Mouse (Mus musculus): ENCODE results near the gene Entpd3.
"Not testable (repeated sequence)": the region's sequence is repeated elsewhere in the genome, so short reads cannot be mapped to it uniquely, and the experiment has no call there.

Entpd3 gene

DNA sequence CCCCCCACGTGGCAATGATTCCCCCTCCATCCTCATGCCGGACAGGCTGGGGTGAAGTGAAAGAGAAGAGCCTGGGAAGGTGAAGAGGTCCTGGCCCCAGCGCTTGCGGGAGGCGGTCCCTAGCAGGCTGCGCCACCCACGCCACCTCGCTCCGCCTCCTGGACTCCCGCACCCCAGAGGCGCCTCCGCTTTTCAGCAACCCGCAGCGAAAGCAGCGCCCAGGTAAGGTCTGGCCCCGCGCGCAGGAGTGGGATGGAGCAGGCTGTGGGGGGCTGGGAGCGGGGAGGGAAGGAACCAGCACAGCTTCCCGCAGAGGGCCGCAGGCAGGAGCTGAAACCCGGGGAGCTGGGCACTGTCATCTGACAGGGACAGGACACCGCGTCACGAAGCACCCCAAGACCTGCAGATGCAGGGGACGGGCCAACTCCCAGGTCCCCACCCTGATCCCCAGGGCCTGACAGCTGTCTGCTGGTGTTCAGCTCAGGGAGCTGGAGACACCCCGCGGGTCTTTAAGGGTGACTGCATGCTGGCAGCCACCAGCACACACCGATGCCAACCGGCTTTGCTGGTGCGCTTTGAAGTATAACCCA, at the start of gene Entpd3:
Entpd3 (plus strand) TSS at position 157 of the 590 bp plus-strand sequence.
- DNase-seq (ENCODE audit: low read depth), result peak; percentile 38

DNA sequence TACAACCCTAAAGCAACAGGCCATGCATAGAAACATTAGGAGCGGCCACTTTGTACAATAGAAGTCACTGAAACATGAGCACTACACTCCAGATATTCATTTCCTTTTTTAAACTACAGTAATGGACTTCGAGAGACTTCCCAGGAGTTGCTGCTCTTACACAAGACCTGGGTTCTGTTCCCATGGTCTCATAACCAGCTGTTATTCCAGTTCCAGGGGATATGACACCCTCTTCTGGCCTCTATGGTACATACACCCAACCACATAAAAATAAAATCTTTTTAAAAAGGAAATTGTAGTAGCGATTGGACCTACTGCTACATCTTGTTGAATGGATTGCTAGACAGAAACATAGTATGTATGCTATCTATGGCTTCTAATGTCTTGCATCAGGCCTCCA, 48.1 kb upstream of the Entpd3 start:
- peak; percentile 45 for DNase-seq (ENCODE audit: low read depth)

DNA sequence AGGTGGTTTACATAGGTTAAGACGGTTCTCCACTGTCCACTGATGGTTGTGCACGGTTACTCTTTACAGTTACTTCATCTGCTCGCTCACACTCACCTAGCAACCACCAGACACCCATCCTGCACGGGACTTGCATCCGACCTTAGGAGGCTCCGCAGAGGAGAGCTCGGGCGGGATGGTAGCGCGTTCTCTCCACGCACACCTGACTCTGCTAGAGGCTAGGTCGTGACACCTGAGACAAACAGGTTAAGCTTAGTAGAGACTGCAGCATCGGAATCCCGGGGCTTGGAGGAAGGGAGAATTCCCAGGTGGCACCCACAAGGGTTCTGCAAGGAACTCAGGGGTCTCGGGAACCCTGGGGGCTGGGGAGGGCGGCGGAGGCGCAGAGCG, 47.6 kb upstream of the Entpd3 start, which contains the start of gene Eif1b:
Eif1b (plus strand) TSS at position 223 of the 390 bp plus-strand sequence.
- peak; percentile 62 for DNase-seq (ENCODE audit: low read depth)

DNA sequence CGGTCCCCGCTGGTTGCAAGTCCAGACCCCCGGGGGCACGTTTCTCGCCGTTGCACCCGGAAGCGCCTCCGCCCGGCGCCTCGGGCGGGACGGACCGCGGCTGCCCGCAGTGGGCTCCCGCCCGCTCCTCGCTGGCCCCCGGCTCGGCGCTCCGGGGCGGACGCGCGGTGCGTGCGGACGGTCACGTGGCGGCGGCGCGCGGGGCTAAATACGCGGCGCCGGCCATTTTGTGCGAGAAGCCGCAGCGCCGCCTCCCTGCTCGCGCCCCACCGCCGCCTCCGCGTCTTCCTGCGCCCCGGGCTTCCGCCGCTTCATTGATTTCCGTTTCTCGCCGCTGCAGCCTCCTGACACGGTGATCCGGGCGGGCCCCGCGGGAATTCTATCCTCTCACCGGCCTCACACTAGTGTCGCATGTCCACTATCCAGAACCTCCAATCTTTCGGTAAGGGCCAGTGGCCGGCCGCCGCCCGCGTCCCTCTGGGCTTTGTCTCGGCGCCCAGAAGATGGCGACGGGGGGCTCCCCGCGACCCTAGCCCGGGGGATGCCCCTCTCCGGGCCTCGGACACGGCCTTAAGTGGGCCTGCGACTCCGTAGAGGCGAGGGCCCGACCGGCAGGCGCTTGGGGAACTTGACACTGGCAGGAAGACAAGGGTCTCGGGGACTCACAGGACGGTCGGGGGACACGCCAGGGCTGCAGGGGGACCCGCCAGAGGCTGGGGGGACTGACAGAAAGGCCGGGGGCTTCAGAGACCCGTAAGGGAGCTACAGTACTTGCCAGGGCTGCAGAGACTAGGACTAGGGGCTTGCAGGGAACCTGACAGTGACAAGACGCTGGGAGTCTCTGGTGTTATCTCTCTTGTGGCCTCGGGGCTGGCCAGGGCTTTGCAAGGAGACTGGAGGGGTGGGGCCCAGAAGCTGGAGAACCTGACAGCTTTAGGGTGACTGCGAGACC, 46.9 kb upstream of the Entpd3 start:
- peak; percentile 90 for DNase-seq (ENCODE audit: low read depth)

DNA sequence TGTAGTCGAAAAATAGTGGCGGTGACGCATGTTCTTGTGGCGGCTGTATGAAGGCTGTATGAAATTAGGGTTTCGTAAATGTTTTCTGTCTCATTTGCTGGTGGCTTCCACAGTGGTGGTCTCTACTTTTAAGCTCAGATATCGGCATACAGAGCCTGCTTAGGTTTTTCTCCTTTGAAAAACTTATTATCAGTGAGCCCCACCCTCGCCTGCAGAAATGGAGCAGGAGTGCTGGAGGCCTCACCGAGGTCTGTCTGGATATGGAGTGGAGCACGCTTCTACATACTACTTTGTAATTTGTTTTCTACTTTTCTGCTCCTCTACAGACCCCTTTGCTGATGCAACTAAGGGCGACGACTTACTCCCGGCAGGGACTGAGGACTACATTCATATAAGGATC, 45.8 kb upstream of the Entpd3 start:
- no peak for DNase-seq (ENCODE audit: low read depth)

DNA sequence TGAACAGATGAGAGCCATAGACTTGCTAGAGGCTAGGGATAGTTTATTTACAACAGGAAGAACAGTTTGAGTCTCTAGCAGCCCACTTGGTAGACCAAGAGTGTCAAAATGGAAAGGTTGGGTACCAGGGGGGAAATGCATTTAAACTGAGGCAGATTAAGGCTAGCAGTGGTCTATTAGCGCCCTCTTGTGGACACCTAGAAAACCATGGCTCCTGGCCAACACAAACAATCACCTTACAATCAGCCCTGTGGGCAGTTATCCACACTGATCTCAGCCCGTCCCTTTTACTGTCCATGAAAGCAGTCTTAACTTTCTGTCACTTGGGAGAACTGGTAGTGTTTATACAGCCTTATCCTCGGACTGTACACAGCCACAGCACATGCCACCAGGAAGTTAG, 42.9 kb upstream of the Entpd3 start:
- DNase-seq (ENCODE audit: low read depth), result peak; percentile 85

DNA sequence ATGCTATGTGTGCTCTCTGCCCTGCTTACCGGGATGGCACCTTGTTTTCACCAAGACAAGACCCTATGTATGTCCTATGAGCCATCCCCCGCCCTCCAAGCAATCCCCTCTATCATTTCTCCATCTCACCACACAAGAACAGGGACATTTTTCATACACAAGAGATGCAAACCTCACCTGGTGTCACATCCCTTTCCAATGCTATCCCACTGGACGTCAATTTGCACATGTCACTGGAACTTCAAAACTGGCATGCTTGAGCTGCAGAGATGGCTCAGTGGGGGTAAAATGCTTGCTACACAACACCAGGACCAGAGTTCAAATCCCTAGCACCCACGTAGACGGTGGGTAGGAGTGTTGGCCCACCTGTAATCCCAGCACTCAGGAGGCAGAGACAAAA, 41.6 kb upstream of the Entpd3 start:
- DNase-seq (ENCODE audit: low read depth), result no peak

DNA sequence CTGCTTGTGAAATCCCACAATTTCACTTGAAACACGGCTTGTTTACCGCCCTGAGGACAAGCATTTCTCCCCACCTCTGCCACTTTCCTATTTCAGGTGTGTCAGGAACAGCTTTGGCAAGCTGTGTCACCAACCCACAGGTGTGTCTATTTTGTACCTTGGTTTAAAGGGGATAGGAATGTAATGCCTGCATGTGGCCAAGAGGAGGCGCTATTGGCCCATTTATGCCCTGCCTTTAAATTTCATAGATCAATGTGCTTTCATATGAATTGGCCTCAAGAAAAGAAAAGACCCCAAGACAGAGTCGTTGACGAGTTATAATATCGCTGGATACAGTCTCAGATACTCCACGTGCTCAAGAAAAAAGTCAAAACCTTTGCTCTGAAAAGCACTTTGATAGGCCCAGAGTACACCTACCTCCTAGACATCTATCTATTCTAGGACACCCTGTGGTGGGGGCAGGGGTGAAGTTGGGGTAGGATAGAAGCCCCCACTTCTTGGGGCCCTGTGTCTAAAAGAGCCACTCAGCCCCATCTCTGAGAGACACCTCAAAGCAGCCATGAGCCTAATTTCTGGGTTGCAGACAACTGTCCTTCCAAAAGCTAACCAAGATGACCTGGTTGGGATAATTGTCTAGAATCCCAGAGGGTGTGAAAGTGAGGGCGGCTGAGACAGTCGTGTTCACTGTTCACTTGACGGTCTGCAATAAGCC, 38.3 kb upstream of the Entpd3 start:
- DNase-seq (ENCODE audit: low read depth), result peak; percentile 74

DNA sequence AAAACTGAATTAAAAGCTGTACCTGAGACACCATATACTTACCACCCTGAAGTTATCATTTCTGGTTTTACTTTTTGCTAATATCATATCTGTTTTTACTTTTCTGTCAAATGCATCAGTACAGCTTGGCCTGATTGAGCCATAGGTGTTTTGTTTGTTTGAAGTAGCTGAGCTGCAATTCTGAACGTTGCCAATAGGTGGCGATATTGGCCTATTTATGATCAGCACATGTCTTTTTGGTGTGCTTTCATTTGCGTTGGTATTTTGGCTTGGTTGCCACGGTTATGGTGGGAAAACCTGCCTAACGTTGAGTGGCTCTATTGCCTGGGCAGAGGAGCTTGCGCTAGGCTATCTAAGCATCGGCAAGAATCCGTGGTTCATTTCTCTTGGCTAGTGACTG, 37.6 kb upstream of the Entpd3 start:
- DNase-seq (ENCODE audit: low read depth), result peak; percentile 95

DNA sequence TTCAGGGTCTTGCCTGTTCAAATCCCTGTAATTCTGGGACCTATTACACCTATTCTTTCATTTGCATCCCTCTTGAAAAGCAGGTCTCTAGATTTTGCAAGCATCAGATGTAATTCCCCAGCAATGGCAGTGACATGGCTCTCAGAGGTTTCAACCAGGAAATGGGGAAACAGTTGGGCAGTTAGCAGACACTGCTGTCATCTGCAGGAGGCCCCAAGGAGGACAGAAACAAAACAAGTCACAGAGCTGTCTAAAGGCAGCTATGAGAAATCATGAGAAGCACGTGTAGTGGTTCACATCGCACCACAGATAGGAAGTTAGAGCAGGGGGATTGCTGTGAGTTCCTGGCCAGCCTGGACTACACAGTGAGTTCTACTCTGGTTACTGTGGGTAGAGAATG, 35.2 kb upstream of the Entpd3 start:
- DNase-seq (ENCODE audit: low read depth), result no peak

DNA sequence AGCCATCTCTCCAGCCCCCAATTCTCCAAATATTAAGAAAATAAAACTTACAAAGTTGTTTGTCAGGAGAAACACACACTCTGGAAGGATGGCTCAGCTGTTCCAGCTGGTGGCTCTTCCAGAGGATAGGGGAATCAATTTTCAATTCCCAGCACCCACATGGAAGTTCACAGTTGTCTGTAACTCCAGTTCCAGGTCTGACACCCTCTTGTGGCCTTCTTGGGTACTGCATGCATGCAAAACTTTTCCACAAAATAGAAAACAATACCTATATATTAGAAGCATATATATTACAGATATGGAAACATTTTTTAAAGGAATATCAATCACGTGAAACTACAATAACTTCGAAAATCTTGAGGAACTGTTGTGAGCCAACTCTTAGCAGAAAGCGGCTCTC, 27.8 kb upstream of the Entpd3 start:
- DNase-seq (ENCODE audit: low read depth), result peak; percentile 67

DNA sequence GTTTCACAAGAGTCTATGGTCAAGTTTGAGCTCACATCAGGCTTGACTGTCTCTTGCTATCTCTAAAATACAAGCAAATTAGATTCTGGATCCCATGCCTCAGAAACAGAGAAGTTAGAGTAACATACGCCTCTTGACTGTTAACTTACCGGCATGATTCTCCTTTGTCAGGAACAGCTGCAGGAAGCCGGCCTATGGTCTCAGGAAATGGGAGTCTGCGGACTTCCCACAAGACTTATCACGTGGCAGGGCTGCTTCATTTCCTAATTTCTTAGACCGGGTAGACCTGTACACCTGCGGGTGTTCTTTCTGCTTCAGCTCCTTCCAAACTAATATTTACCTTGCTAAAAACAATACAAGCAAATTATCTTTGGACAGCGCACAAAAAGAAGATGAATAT, 22.9 kb upstream of the Entpd3 start:
- DNase-seq (ENCODE audit: low read depth), result no peak

DNA sequence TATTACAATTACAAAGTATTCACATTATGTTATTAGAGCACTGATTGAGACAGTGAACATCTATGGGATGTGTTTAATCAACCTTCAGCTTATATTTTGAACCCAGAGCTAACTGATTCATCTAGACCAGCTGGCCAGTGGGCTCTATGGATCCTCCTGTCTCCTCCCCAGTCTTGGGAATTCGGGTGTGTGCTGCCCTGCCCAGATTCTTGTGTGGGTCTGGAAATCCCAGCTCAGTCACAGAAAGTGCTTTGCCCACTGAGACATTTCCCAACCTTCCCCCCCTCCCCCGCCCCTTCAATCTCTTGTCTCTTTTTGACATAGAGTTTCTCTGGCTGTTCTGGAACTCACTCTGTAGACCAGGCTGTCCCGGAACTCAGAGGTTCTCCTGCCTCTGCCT, 20.7 kb upstream of the Entpd3 start:
- no peak for DNase-seq (ENCODE audit: low read depth)

DNA sequence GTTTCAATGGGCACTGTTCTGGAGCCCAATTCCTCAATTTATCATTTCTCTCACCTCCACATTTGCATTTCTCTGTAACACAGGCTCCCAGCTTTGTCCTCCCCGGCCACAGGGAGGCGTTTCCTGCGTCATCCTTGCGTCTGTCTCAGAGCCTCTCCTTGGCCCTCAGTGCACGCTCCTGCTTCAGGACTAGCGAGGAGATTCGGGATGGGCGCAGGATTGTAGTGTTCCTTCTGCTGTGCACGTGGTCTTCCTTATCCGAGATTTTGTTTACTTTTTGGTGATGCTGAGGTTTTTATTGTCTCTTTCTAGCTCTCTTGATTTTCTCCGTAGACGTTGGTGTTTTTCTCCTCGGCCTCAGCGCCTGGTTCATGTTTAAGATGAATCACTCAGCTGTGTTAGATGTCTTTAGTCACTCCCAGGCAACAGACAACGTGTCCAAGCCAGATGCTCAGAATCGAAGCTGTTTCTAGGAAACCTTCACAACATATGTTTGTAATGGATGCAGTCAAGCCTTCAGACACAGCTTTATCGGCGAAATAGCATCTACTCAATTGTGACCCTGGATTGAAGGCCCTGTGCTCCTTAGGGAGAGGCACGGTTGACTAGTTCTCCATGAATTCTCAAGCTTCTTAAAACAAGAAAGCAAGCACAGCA, 20.0 kb upstream of the Entpd3 start:
- no peak for DNase-seq (ENCODE audit: low read depth)

DNA sequence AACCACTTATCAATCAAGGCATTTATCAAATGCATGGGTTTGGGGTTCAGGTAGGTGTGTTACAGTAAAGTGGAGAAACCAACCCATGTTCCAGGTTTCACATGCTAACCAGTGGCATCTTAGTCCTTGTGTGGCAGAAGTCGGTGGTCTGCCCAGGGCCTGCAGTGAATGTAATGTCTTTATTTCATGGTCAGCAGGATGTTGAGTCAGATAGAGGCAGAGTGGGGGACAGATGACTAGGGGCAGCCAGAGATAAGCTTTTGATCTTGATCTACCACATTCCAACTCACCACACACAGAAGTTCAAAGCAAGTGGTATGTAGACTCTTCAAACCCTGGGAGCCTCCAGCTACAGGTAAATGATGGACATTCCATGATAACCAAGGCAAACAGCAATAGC, 18.5 kb upstream of the Entpd3 start:
- no peak for DNase-seq (ENCODE audit: low read depth)

DNA sequence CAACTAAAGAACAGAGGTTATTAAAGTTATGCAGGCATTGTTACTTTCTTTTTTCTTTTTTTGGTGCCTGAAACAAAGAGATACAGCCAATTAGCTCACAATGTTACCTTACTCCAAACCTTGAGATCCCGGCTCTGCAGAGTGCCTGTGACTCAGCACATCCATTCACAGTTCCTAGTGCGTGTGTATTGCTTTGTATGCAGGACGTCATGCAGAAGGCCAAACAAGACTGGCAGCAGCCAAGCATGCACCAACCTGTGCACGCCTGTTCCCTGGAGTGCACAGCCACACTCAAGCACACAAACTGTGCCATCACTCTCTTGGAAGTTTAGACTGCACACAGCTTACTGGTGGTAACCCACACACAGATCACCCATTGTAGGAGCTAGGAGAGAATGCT, 12.3 kb upstream of the Entpd3 start:
- DNase-seq (ENCODE audit: low read depth), result no peak

DNA sequence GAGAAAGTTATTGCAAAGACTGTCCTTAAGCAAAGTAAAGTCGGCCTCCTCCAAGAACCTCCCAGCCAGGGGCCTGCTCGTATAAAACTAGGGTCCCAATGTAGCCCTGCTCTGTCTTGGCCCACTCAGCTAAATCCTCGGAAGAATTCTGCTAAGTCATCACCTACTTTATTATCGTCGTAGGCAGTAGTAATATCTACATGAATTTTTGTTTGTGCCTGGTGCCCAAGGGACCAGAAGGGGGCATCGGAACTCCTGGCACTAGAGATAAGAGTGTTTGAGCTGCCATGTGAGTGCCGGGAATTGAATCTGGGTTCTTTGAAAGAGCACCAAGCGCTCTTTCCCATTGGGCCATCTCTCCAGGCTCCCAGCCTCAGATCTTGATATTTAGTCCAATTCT, 11.7 kb upstream of the Entpd3 start:
- DNase-seq (ENCODE audit: low read depth), result no peak

DNA sequence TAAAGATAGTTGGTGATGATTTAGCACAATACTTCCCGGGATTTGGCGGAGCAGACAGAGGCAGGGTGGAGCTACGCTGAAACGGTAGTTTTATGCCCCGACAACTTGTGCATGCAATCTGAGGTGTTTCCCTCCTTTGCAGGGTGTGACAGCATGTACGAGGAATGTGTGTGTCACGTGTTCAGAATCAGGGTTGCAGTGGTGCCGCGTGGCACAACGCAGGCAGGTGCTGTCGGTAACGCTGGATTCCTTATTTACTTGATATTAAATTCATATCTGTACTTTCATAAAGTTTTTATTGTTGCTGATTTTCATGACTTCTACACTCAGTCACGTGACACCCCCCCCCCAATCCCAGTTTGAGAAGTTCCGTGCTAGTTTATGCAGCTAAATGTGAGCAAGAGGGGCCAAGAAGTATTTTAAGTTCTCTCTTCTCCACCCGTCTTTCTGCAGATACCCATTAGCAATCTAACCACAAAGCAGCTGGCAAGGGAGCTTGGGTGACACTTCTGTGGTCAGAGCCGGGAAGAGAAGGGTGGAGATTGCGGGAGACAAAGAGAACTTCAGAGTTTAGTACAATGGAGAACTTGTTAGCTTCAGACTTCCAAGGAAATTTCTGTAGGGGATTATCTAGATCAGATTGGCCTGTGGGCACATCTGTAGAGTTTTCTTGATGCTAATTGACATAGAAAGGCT, 10.7 kb upstream of the Entpd3 start:
- no peak for DNase-seq (ENCODE audit: low read depth)

DNA sequence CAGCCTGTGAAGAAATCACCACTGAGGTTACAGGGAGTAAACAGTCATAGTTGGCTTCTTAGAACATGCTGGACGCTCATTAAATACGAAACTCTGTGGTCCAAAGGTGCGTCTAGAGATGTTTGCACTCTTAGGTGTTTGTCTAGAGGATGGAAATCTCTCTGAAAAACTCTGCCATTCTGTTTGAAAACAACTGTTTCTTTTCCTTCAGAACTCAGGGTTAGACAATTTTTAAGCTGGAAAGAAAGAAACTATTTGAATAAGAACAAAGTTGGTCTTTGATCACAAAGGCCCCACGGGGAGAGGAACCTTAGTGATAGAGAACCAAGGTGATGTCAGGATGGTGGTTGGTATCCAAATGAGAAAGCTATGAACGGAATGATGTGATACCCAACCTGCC, 9.1 kb upstream of the Entpd3 start:
- DNase-seq (ENCODE audit: low read depth), result no peak

DNA sequence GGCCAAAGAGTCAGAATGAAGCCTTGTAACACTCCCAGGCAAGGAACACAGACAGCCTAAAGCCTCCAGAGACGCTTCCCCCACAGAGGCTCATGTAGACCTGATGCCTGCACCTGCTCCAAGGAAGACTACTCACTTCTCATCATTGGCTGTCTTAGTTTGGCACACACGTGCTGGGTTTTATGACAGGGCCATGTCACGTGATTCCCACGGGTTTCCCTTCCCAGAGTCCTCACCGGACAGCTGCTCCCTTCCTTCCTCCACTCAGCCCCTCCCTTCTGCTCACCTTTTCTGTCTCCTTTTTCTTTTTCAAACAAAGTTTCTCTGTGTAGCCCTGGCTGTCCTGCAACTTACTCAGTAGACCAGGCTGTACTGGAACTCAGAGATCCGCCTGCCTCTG, 7.6 kb upstream of the Entpd3 start:
- no peak for DNase-seq (ENCODE audit: low read depth)

DNA sequence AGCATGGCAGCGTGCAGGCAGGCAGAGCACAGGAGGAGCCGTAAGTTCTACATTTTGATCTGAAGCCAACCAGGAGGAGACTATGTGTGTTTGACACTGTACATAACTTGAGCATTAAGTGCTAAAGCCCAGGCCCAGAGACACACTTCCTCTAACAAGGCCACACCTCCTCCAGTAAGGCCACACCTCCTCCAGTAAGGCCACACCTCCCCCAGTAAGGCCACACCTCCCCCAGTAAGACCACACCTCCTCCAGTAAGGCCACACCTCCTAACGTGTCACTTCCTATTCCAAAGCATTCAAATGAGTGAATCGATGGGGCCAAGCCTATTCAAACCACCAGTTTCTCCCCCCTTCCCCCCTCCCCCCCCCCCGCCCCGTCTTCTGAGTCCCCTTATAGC, 6.9 kb upstream of the Entpd3 start:
- no peak for DNase-seq (ENCODE audit: low read depth)

DNA sequence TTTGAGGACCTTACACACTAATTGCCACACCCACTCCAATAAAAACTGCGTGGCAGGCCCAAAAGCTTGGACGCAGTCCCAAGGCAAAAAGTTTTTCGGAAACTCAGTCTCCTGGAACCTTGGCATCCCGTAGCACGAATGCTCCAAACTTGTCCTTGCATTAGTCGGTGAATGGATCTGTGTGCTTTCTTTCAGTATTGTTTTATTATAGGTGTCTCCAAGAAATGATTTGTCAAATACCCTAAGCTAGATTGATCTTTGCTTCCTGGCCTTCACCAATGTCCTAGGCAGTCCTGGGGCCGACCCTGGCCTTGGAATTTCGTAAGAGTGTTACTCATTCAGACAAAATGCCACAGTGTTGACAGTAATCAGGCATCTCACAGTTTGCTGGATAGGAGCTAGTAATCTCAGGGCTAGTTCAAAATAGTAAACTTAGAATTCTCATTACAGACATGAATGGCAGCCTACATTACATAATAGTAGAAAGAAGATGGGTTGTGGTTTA, 6.1 kb upstream of the Entpd3 start:
- not testable (repeated sequence) for DNase-seq (ENCODE audit: low read depth)
